Mouse (Mus musculus): Measurements from ENCODE around the gene Rhbdl1. TPM values are rescaled to one million over a fixed set of nuclear protein-coding genes. Genes with fewer than 3 reads are reported as not detected.

Rhbdl1 gene
- polyA plus RNA-seq (2014; fragmentation: Nextera tagmentation; extraction: Ambion mirVana), result 51.3 and 57.1 TPM in 2 replicates

- H3K4me3 ChIP-seq (replicated peaks; ENCODE audit: low read length), result peak within 1 kb of the TSS; percentile 50
- peak within 1 kb of the TSS; percentile 96 for H3K4me2 ChIP-seq (replicated peaks)
- peak within 1 kb of the TSS; percentile 89 for H3K27ac ChIP-seq
- DNase-seq (ENCODE audit: low spot score), result peak; percentile 86
- peak within 1 kb of the TSS; percentile 81 for H3K9ac ChIP-seq
- H3K27me3 ChIP-seq (ENCODE audit: control insufficient read depth, insufficient read depth, low read length), result no peaks in the 10 kb centered on the region
- H3K36me3 ChIP-seq (replicated peaks; ENCODE audit: control insufficient read depth, insufficient read depth), result peaks cover 45% of the 10 kb centered on the region
- 1% methylated on average over 28 of the region's 29 CpGs for WGBS
- no peaks in the 10 kb centered on the region for H3K9me3 ChIP-seq (ENCODE audit: control insufficient read depth, low read length)
- peaks cover 51% of the 10 kb centered on the region for H3K4me1 ChIP-seq (replicated peaks; ENCODE audit: control insufficient read depth, insufficient read depth, low read length)
- peak; percentile 38 for ATAC-seq (ENCODE audit: low FRiP score)
These were observed at the start of gene Rhbdl1 for GRCm38 (mm10) chr17:25837076-25837410. TSS of gene Rhbdl1 (minus strand) at chr17:25837295.

GRCm38 (mm10) chr17:25886806-25887205 is 49.7 kb upstream of the Rhbdl1 start:
- no peak for ATAC-seq (ENCODE audit: low FRiP score)
- H3K36me3 ChIP-seq (replicated peaks; ENCODE audit: control insufficient read depth, insufficient read depth), result peaks cover 61% of the 10 kb centered on the region
- no peak overlapping the region for H3K9ac ChIP-seq

GRCm38 (mm10) chr17:25885636-25886035 is 48.5 kb upstream of the Rhbdl1 start:
- Histone ChIP-seq H3K27ac (no peak overlapping the region), H3K36me3 (replicated peaks; ENCODE audit: control insufficient read depth, insufficient read depth) (peaks cover 65% of the 10 kb centered on the region)

More at GRCm38 (mm10) chr17:25886806-25887205, 49.7 kb upstream of the Rhbdl1 start:
- no peak overlapping the region for H3K4me3 ChIP-seq (replicated peaks; ENCODE audit: low read length)
- no peaks in the 10 kb centered on the region for H3K4me1 ChIP-seq (replicated peaks; ENCODE audit: control insufficient read depth, insufficient read depth, low read length)
- no peak for DNase-seq (ENCODE audit: low spot score)
- no peak overlapping the region for H3K27ac ChIP-seq
- H3K9me3 ChIP-seq (ENCODE audit: control insufficient read depth, low read length), result no peaks in the 10 kb centered on the region
- H3K27me3 ChIP-seq (ENCODE audit: control insufficient read depth, insufficient read depth, low read length), result no peaks in the 10 kb centered on the region
- H3K4me2 ChIP-seq (replicated peaks), result no peak overlapping the region

GRCm38 (mm10) chr17:25883824-25884223 is 46.7 kb upstream of the Rhbdl1 start:
- Histone ChIP-seq H3K9me3 (ENCODE audit: control insufficient read depth, low read length) (no peaks in the 10 kb centered on the region), H3K36me3 (replicated peaks; ENCODE audit: control insufficient read depth, insufficient read depth) (peaks cover 54% of the 10 kb centered on the region), H3K27me3 (ENCODE audit: control insufficient read depth, insufficient read depth, low read length) (no peaks in the 10 kb centered on the region), H3K4me1 (replicated peaks; ENCODE audit: control insufficient read depth, insufficient read depth, low read length) (peaks cover 11% of the 10 kb centered on the region), H3K4me2 (replicated peaks) (no peak overlapping the region), H3K27ac (no peak overlapping the region), H3K9ac (no peak overlapping the region), H3K4me3 (replicated peaks; ENCODE audit: low read length) (no peak overlapping the region)
- DNase-seq (ENCODE audit: low spot score) (no peak), ATAC-seq (ENCODE audit: low FRiP score) (no peak)
- 98% methylated on average over 3 of the region's 3 CpGs for WGBS

More at GRCm38 (mm10) chr17:25885636-25886035, 48.5 kb upstream of the Rhbdl1 start:
- 60% methylated on average over 4 of the region's 4 CpGs for WGBS
- H3K4me3 ChIP-seq (replicated peaks; ENCODE audit: low read length), result no peak overlapping the region
- H3K9ac ChIP-seq, result no peak overlapping the region
- H3K4me2 ChIP-seq (replicated peaks), result no peak overlapping the region
- peaks cover 6% of the 10 kb centered on the region; the same call in 1 of the 2 replicates for H3K4me1 ChIP-seq (replicated peaks; ENCODE audit: control insufficient read depth, insufficient read depth, low read length)
- no peak for DNase-seq (ENCODE audit: low spot score)
- H3K27me3 ChIP-seq (ENCODE audit: control insufficient read depth, insufficient read depth, low read length), result no peaks in the 10 kb centered on the region
- no peak for ATAC-seq (ENCODE audit: low FRiP score)
- H3K9me3 ChIP-seq (ENCODE audit: control insufficient read depth, low read length), result no peaks in the 10 kb centered on the region

GRCm38 (mm10) chr17:25883268-25883667 is 46.2 kb upstream of the Rhbdl1 start:
- no peak overlapping the region for H3K4me2 ChIP-seq (replicated peaks)
- H3K9ac ChIP-seq, result no peak overlapping the region
- no peak for ATAC-seq (ENCODE audit: low FRiP score)
- H3K27me3 ChIP-seq (ENCODE audit: control insufficient read depth, insufficient read depth, low read length), result no peaks in the 10 kb centered on the region
- peaks cover 54% of the 10 kb centered on the region for H3K36me3 ChIP-seq (replicated peaks; ENCODE audit: control insufficient read depth, insufficient read depth)
- no peaks in the 10 kb centered on the region for H3K9me3 ChIP-seq (ENCODE audit: control insufficient read depth, low read length)
- WGBS, result 76% methylated on average over 8 of the region's 8 CpGs
- no peak overlapping the region for H3K4me3 ChIP-seq (replicated peaks; ENCODE audit: low read length)
- H3K27ac ChIP-seq, result no peak overlapping the region
- peaks cover 11% of the 10 kb centered on the region for H3K4me1 ChIP-seq (replicated peaks; ENCODE audit: control insufficient read depth, insufficient read depth, low read length)
- DNase-seq (ENCODE audit: low spot score), result no peak

GRCm38 (mm10) chr17:25882306-25882705 is 45.2 kb upstream of the Rhbdl1 start:
- peaks cover 52% of the 10 kb centered on the region for H3K36me3 ChIP-seq (replicated peaks; ENCODE audit: control insufficient read depth, insufficient read depth)
- no peak overlapping the region for H3K4me2 ChIP-seq (replicated peaks)
- no peak for ATAC-seq (ENCODE audit: low FRiP score)
- no peak overlapping the region for H3K9ac ChIP-seq
- no peak for DNase-seq (ENCODE audit: low spot score)
- H3K27ac ChIP-seq, result no peak overlapping the region
- H3K9me3 ChIP-seq (ENCODE audit: control insufficient read depth, low read length), result no peaks in the 10 kb centered on the region
- H3K27me3 ChIP-seq (ENCODE audit: control insufficient read depth, insufficient read depth, low read length), result no peaks in the 10 kb centered on the region
- WGBS, result 27% methylated on average over 5 of the region's 5 CpGs
- no peak overlapping the region for H3K4me3 ChIP-seq (replicated peaks; ENCODE audit: low read length)
- H3K4me1 ChIP-seq (replicated peaks; ENCODE audit: control insufficient read depth, insufficient read depth, low read length), result peaks cover 11% of the 10 kb centered on the region

GRCm38 (mm10) chr17:25881691-25882090 is 44.6 kb upstream of the Rhbdl1 start:
- Histone ChIP-seq H3K36me3 (replicated peaks; ENCODE audit: control insufficient read depth, insufficient read depth) (peaks cover 51% of the 10 kb centered on the region), H3K9ac (no peak overlapping the region), H3K4me1 (replicated peaks; ENCODE audit: control insufficient read depth, insufficient read depth, low read length) (peaks cover 16% of the 10 kb centered on the region), H3K4me3 (replicated peaks; ENCODE audit: low read length) (no peak overlapping the region), H3K9me3 (ENCODE audit: control insufficient read depth, low read length) (no peaks in the 10 kb centered on the region), H3K27ac (0 out of 2 replicates have a peak overlapping the region, but pooled peaks have one; percentile 54), H3K4me2 (replicated peaks) (no peak overlapping the region), H3K27me3 (ENCODE audit: control insufficient read depth, insufficient read depth, low read length) (no peaks in the 10 kb centered on the region)
- DNase-seq (ENCODE audit: low spot score) (no peak), ATAC-seq (ENCODE audit: low FRiP score) (no peak)
- 10% methylated on average over 4 of the region's 4 CpGs for WGBS

GRCm38 (mm10) chr17:25880913-25881641 is 44.0 kb upstream of the Rhbdl1 start:
- no peaks in the 10 kb centered on the region for H3K27me3 ChIP-seq (ENCODE audit: control insufficient read depth, insufficient read depth, low read length)
- no peak for DNase-seq (ENCODE audit: low spot score)
- H3K36me3 ChIP-seq (replicated peaks; ENCODE audit: control insufficient read depth, insufficient read depth), result peaks cover 51% of the 10 kb centered on the region
- no peak overlapping the region for H3K4me3 ChIP-seq (replicated peaks; ENCODE audit: low read length)
- 7% methylated on average over 5 of the region's 5 CpGs for WGBS
- peaks cover 22% of the 10 kb centered on the region for H3K4me1 ChIP-seq (replicated peaks; ENCODE audit: control insufficient read depth, insufficient read depth, low read length)
- no peaks in the 10 kb centered on the region for H3K9me3 ChIP-seq (ENCODE audit: control insufficient read depth, low read length)
- H3K27ac ChIP-seq, result 0 out of 2 replicates have a peak overlapping the region, but pooled peaks have one; percentile 54
- peak overlapping the region; percentile 12 for H3K9ac ChIP-seq
- no peak for ATAC-seq (ENCODE audit: low FRiP score)
- no peak overlapping the region for H3K4me2 ChIP-seq (replicated peaks)

- 16% methylated on average over 5 of the region's 5 CpGs for WGBS
- Histone ChIP-seq H3K4me1 (replicated peaks; ENCODE audit: control insufficient read depth, insufficient read depth, low read length) (peaks cover 24% of the 10 kb centered on the region), H3K4me3 (replicated peaks; ENCODE audit: low read length) (no peak within 1 kb of the TSS), H3K36me3 (replicated peaks; ENCODE audit: control insufficient read depth, insufficient read depth) (peaks cover 51% of the 10 kb centered on the region), H3K4me2 (replicated peaks) (no peak within 1 kb of the TSS), H3K9me3 (ENCODE audit: control insufficient read depth, low read length) (no peaks in the 10 kb centered on the region), H3K27ac (0 out of 2 replicates have a peak within 1 kb of the TSS, but pooled peaks have one; percentile 54), H3K27me3 (ENCODE audit: control insufficient read depth, insufficient read depth, low read length) (no peaks in the 10 kb centered on the region), H3K9ac (peak within 1 kb of the TSS; percentile 12)
- ATAC-seq (ENCODE audit: low FRiP score), result no peak
- DNase-seq (ENCODE audit: low spot score), result no peak
These were observed 43.3 kb upstream of the Rhbdl1 start, which contains the start of gene Wfikkn1 for GRCm38 (mm10) chr17:25880196-25880910. TSS of gene Wfikkn1 (minus strand) at chr17:25880858.

All from hindbrain, embryonic 14.5 days (tissue).